Mouse (Mus musculus) cortical plate, adult 2 months (tissue): ENCODE measurements around the gene Slc25a10.

Experiments used
- CTCF ChIP-seq: fragments of 200-500 bp; IDR thresholded peaks from 2 replicates; pipeline ENCODE4 v1.5.1; 2011; ENCODE audit warnings: mild to moderate bottlenecking, control low read depth, low read length; ENCODE audit not compliant: insufficient read depth; ENCODE audit errors: extremely low read depth
- POLR2A ChIP-seq: fragments of 200-500 bp; IDR thresholded peaks from 2 replicates; pipeline ENCODE4 v1.6.1; 2011; ENCODE audit warnings: mild to moderate bottlenecking, low read length, control low read depth; ENCODE audit not compliant: insufficient read depth; ENCODE audit errors: extremely low read depth

GRCm38 (mm10) chr11:120467736-120468092, 23.9 kb upstream of the Slc25a10 start:
- TF ChIP-seq CTCF = no peak
- no peak for TF ChIP-seq POLR2A
